Mouse (Mus musculus) brain, embryonic 18.5 days (tissue): ENCODE data around the gene Prtg.

ENCODE experiments used
- DNase-seq: peaks from one replicate; pipeline ENCODE4 v3.0.0-alpha.2; 2012; ENCODE audit warnings: low read depth, low spot score

The Prtg gene

DNA sequence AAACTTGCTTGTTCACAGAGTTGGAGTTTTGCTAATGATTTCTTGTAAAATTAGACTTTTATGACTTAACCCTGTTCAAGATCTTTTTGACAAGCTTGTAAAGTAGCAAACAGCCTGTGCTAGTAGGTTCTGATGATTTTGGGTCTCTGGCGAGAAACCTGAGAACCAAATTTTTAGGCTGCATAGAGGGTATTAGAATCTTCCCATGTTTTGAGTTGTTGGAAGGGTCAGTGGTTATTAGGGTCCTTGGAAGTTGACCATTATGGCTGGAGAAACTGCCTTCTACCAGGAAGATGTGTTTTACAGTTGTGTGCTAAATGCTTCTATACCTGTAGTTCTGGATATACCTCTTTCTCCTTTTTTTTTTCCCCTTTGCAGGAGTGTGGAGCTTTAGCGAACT is 2.4 kb downstream of the Prtg start:
- DNase-seq, result no peak

- no peak for DNase-seq
Observed at GRCm38 (mm10) chr9:72810607-72811006, 3.9 kb downstream of the Prtg start.

- no peak for DNase-seq
Observed at GRCm38 (mm10) chr9:72812091-72812490, 5.4 kb downstream of the Prtg start.

DNA sequence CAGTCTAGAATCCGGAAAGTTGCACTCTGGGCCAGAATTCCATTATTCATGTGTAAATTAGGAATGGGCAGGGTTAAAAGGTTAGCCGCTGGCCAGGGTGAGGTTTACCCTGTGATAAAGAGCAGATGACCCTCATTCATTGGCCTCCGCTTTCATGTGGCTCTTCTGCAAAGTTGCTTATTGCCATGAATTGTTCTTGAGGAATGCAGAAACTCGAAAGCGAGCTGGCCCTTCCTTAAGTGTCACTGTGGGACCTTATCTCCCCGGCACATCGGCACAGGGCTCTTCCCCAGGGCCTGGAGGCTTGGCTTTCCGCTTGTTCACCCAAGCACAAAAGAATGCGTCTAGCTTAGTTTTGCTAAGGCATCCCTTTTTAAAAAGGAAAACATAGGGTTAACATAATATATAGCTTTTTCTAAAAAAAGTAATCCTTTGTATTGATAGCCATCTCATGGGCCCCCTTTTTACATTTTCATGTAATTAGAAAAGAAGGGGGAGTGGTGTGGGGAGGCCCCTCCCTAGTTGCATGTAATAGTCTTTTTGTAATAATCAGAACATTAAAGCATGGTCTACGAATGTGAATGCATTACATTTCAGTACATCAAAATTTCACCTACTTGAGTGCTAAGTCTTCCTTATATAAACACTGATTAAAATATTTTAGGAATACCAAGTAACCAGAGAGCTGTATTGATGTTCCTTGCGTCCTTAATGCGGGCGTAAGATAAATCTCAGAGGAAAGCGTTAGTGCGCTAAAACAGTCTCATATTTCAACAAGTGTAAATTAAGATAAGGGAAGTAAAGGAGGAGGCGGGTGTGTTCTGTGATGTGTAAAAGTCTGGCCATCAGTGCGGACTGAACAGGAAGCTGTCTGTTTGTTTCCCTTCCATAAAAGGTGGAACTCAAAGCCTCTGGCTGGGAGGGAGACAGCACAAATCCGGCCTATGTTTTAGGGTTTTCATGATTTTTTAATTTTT is 6.2 kb downstream of the Prtg start:
- DNase-seq, result no peak

GRCm38 (mm10) chr9:72825511-72825910 is 18.8 kb downstream of the Prtg start:
- DNase-seq, result no peak

DNA sequence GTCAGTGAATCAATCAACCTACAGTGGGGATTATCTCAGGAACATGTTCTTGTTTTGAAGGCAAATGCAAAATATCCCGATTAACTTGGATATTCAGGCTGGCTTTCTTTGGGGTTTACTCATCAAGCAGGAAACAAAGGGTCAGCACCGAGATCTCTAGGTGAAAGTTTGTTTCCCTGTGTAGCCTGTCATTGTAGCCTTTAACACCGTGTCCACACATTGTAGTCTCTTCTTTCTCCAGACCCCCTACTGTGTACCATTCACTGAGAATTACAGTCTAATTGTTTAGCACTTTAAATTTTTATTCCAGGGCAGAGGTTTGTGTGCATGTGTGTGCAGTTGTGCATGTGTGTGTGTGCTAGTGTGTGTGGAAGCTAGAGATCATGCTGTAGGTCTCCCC is 19.3 kb downstream of the Prtg start:
- no peak for DNase-seq

- DNase-seq, result no peak
Observed at GRCm38 (mm10) chr9:72828616-72829257, 22.1 kb downstream of the Prtg start.

DNA sequence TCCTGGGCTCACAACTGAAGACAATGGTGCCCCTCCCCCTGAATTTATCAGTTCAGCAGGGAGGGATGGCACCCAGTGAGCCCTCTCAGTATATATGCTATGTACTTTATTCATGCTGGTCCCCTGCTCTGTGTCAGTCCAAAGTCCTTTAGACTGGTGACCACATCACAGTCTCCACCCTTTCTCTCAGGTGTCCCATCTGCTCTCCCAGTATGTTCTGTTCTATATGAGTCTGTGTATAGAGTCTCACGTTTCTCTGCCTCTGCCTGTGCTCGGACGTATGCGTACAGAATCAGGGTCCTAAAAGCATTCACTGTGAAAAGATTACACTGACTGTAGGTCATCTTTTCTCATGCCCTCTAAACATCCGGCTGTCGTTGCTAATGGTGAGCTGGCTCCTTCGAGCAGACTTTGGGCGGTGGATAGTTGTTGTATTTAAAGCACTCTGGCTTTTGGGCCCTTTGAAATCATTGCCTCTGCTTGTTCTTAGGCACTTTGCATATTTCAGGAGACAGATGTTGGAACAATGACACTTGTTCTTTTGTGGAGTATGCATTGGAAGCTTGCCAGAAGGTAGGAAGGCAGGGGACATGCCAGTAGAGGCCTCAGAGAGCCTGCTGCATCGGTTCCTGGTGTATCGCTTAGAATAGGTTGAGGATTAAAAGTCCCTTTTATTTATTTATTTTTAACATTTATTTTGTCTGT is 27.5 kb downstream of the Prtg start:
- DNase-seq, result no peak

DNA sequence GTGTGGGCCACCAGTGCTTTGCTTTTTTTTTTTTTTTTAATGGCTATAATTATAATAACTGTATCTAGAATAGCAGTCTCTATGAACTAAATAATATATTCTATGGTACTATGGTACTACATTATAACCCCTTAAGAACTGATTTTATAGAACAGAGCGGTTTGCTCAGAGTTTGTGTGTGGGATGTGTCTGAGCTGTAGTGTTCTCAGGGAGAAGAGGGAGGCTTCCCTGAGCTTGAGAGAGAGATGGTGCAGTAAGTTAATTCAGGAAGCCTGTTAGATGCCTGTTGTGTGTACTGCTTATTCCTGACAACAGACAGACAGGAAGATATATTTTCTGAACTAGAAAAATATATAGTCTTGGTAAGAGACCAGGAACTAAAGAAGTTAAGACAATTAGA is 28.3 kb downstream of the Prtg start:
- DNase-seq, result no peak

DNA sequence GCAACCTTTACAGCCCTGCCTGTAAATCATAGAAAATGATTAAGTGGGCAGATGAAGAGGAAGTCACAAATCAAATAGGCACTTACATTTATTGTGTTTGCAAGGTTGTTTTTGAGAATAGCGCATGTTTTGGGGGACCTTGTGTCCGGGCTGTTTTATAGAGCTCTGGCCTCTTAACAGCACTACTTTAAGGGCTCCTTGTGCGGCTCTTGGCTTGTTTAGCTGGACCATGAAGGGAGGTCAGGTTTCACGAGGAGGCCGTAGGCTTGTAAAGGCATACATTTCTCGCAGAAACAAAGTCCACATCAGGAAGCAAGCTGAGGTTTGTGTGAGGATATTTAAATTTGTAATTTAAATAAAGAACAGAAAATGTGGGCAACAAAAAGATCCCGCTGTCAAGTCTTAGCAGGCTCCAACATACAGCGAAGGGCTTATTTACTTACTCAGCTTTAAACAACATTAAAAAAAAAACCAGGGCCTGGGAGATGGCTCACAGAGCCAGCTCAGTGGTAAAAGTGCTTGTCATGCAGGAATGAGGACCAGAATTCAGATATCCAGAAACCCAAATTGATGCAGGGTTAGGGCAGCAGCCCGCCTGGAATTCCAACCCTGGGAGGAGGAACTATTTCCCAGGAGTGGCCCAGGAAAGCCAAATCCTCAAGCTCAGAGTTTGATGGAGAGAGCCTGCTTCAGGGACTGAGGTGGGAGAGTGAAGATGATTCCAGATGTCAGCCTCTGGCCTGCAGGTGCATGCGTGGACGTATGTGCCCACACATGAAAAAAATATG is 30.2 kb downstream of the Prtg start:
- DNase-seq, result no peak

DNA sequence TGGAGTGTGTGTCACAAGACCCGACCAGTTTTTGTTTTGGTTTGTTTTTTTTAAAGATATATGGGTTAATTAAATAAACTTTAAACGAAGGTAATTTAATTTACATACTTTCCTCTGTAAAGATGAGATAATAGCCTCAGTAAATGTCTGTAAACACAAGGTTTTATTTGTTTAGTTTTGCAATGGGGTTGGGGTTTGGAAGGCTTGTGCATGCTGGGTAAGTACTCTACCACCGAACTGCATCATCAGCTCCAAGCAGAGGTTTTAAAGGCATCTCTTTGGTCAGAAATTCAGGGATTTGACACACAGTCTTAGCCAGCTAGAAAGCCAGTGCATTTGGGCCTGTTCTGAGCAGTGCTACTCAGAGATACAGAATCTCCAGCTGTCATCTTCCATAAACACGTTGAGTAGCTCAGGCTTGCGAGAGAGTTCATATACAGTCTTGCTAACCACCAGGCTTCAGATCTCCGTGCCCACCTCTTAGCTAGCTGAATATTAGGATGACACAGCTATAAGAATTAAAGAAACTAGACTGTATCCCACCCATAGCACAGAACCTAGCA is 31.0 kb downstream of the Prtg start:
- no peak for DNase-seq

DNA sequence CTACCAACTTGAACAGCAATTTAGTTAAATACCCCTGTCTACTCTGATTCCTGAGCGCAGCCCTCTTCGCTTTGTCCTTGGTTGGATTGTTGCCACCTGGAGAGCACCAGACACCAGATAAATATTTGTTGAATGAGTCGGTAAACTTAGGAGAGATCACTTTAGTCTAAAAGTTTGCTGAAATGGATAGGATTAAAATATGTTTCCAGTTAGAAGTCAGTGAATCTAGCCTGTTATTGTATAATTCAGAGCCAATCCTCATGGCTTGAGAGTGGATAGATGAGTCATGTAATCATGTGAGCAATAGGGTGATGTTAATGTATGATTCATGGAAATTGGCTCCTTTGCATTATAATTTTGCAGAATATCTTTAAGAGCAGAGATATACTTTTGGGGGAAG is 31.6 kb downstream of the Prtg start:
- no peak for DNase-seq

- DNase-seq, result no peak
Observed at GRCm38 (mm10) chr9:72839346-72839990, 32.8 kb downstream of the Prtg start.

GRCm38 (mm10) chr9:72844496-72844895 is 37.8 kb downstream of the Prtg start:
- DNase-seq, result no peak

DNA sequence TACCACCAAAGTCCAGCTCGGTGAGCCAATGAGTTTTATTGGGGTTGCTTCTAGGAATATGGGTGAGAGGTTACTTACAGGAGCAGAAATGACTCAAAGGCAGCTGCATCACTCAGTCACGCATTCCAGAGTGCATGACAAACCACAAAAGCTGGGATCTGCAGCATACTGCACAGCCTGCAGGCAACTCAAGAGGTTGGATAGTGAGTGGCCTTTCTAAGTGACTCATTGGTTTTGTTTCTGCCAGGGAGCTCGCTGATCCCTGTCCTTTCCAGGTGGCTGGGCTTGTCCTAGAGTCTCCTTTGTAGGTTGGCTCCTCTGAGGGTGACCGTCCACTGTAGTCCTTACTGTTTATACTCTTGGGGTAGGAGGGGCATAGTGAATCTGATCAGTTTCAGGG is 39.5 kb downstream of the Prtg start:
- DNase-seq, result no peak

GRCm38 (mm10) chr9:72851541-72851940 is 44.9 kb downstream of the Prtg start:
- no peak for DNase-seq

- no peak for DNase-seq
Observed at GRCm38 (mm10) chr9:72851979-72852378, 45.3 kb downstream of the Prtg start.

GRCm38 (mm10) chr9:72853681-72854190 is 47.1 kb downstream of the Prtg start:
- no peak for DNase-seq

DNA sequence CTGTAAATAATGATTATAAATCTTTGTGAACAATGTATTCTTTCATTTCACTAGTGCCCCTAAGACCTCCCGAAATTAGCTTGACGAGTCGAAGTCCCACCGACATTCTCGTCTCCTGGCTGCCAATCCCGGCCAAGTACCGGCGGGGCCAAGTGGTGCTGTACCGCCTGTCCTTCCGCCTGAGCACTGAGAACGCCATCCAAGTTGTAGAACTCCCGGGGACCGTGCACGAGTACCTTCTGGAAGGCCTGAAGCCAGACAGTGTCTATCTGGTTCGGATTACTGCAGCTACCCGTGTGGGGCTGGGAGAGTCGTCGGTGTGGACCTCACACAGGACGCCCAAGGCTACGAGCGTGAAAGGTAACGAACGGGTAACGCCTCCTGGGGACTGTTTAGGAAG is 50.0 kb downstream of the Prtg start:
- no peak for DNase-seq

DNA sequence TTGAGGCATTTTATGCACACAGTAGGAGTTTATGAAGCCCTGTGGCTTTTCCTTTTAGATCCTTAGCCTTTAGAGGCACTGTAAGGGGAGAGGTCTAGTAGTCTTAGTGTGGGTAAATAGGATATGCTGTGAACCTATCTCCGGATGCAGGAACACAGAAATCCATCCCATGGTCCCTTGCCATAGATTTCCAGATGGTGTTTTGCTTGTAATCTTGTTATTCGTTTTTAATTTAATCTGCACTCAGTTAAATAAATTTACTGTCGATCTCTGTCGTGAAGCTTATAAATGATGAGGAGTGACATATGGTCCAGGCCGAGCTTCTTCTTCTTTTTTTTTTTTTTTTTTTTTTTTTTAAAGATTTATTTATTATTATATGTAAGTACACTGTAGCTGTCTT is 54.1 kb downstream of the Prtg start:
- no peak for DNase-seq

DNA sequence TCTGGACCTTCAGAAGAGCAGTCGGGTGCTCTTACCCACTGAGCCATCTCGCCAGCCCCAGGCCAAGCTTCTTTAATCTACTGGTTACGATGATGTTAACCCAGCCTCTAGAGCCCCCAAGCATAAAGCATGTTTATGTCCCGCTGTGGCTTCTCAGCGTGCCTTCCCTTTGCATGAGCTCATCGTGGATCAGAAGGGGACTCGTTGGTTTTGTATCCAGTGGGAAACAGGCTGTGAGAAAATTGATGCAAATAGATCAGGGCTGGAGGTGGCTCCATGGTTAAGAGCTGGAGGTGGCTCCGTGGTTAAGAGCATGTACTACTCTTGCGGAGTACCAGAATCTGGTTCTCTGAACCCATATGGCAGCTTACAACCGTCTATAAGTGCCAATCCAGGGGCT is 54.6 kb downstream of the Prtg start:
- no peak for DNase-seq
